Mouse (Mus musculus) heart, adult 2 months (tissue): ENCODE measurements around the gene Zbtb5. TPM values are rescaled to one million over a fixed set of nuclear protein-coding genes. Genes with fewer than 3 reads are reported as not detected.

ENCODE experiments used
- DNase-seq, 2 experiments: peaks; one replicate each; pipeline ENCODE4 v3.0.0; 2021
- H3K27ac ChIP-seq: fragments of 200-600 bp; 2 replicates; pipeline ENCODE4 v1.8.1; 2022
- H3K27me3 ChIP-seq: fragments of 200-500 bp; 2 replicates; pipeline ENCODE4 v1.6.1; 2012; ENCODE audit warnings: mild to moderate bottlenecking, low read length, inconsistent platforms, mixed read lengths; ENCODE audit not compliant: control insufficient read depth, insufficient read depth
- H3K36me3 ChIP-seq: fragments of 200-500 bp; 2 replicates; pipeline ENCODE4 v1.6.1; 2012; ENCODE audit warnings: low read length, inconsistent platforms; ENCODE audit not compliant: control insufficient read depth, insufficient read depth
- H3K4me1 ChIP-seq: fragments of 200-500 bp; 2 replicates; pipeline ENCODE4 v1.6.1; 2011; ENCODE audit warnings: low read length; ENCODE audit not compliant: control insufficient read depth, insufficient read depth
- H3K4me3 ChIP-seq: fragments of 200-600 bp; 2 replicates; pipeline ENCODE4 v1.8.1; 2022
- H3K79me2 ChIP-seq: fragments of 200-500 bp; replicated peaks from 2 replicates; pipeline ENCODE4 v1.6.1; 2012; ENCODE audit warnings: mild to moderate bottlenecking, inconsistent platforms, low read length, moderate library complexity, mixed read lengths; ENCODE audit not compliant: control insufficient read depth, insufficient read depth
- H3K9ac ChIP-seq: fragments of 200-500 bp; 2 replicates; pipeline ENCODE4 v1.6.1; 2012; ENCODE audit warnings: low read depth, mild to moderate bottlenecking, control low read depth, inconsistent platforms, low read length, mixed read lengths
- CTCF ChIP-seq: fragments of 200-600 bp; IDR thresholded peaks from 2 replicates; pipeline ENCODE4 v1.8.1; 2022; ENCODE audit warnings: antibody characterized with exemption, mild to moderate bottlenecking, moderate library complexity
- EP300 ChIP-seq: fragments of 200-500 bp; IDR thresholded peaks from 2 replicates; pipeline ENCODE4 v1.6.1; 2011; ENCODE audit warnings: low read depth, low read length, control low read depth; ENCODE audit not compliant: insufficient read depth
- POLR2A ChIP-seq: fragments of 200-500 bp; IDR thresholded peaks from 2 replicates; pipeline ENCODE4 v1.6.1; 2011; ENCODE audit warnings: mild to moderate bottlenecking, low read depth, low read length, control low read depth; ENCODE audit not compliant: insufficient read depth
- WGBS: fragments of 180-500 bp; shearing (Covaris S2); methylation state at CpG from one replicate; pipeline ENCODE4 v1.1.7; 2018; 5-methylcytosine and 5-hydroxymethylcytosine counted together
- intact Hi-C: fragments of 180-260 bp; cut with DNase I; formaldehyde crosslinking; loops from one replicate; pipeline ENCODE4 v1.15.1; 2025
- polyA plus RNA-seq: library from polyadenylated mRNA; depleted of rRNA; stranded (reverse); fragments of >200 nt; gene quantifications from 2 replicates; pipeline ENCODE4 v1.2.3, GENCODE M21; 2012
- total RNA-seq, 2 experiments: library from RNA; stranded (reverse); gene quantifications; 2 replicates each; pipeline ENCODE4 v1.2.3; 2021

The Zbtb5 gene
- total and polyA plus RNA-seq, 3 experiments, result 3.8 to 5.8 (median 5.4) TPM

GRCm38 (mm10) chr4:44979794-44980338, 32.3 kb downstream of the Zbtb5 start:
- Histone ChIP-seq H3K4me1 (peaks cover 7% of the 10 kb centered on the region), H3K79me2 (no peaks in the 10 kb centered on the region), H3K9ac (no peak overlapping the region), H3K4me3 (no peak overlapping the region), H3K27ac (no peak overlapping the region), H3K27me3 (no peaks in the 10 kb centered on the region), H3K36me3 (no peaks in the 10 kb centered on the region)
- intact Hi-C loops, result no loop called here
- TF ChIP-seq CTCF (no peak), EP300 (no peak), POLR2A (no peak)
- DNase-seq, result no peak
- WGBS, result 56% methylated on average over 7 of the region's 7 CpGs

- TF ChIP-seq EP300 (no peak), POLR2A (no peak), CTCF (no peak)
These were observed 34.0 kb downstream of the Zbtb5 start for GRCm38 (mm10) chr4:44978175-44978574.

GRCm38 (mm10) chr4:44976921-44977710, 35.1 kb downstream of the Zbtb5 start:
- 89% methylated on average over 10 of the region's 10 CpGs for WGBS
- no peak overlapping the region for H3K27ac ChIP-seq

More at GRCm38 (mm10) chr4:44978175-44978574, 34.0 kb downstream of the Zbtb5 start:
- H3K4me3 ChIP-seq, result no peak overlapping the region
- 78% methylated on average over 5 of the region's 5 CpGs for WGBS
- intact Hi-C loops, result no loop called here
- H3K9ac ChIP-seq, result no peak overlapping the region
- H3K4me1 ChIP-seq, result peaks cover 9% of the 10 kb centered on the region
- no peaks in the 10 kb centered on the region for H3K27me3 ChIP-seq
- DNase-seq, result no peak
- no peak overlapping the region for H3K27ac ChIP-seq
- no peaks in the 10 kb centered on the region for H3K36me3 ChIP-seq
- H3K79me2 ChIP-seq, result no peaks in the 10 kb centered on the region

GRCm38 (mm10) chr4:44976026-44976615, 36.1 kb downstream of the Zbtb5 start:
- intact Hi-C loops, result no loop called here
- TF ChIP-seq EP300 (no peak), POLR2A (no peak), CTCF (no peak)
- H3K4me3 ChIP-seq, result no peak overlapping the region
- H3K9ac ChIP-seq, result no peak overlapping the region
- H3K36me3 ChIP-seq, result no peaks in the 10 kb centered on the region
- DNase-seq, result no peak
- peaks cover 6% of the 10 kb centered on the region for H3K4me1 ChIP-seq
- WGBS, result 56% methylated on average over 6 of the region's 6 CpGs
- H3K27ac ChIP-seq, result no peak overlapping the region
- H3K79me2 ChIP-seq, result no peaks in the 10 kb centered on the region
- H3K27me3 ChIP-seq, result no peaks in the 10 kb centered on the region

More at GRCm38 (mm10) chr4:44976921-44977710, 35.1 kb downstream of the Zbtb5 start:
- TF ChIP-seq EP300 (no peak), POLR2A (no peak), CTCF (no peak)
- Histone ChIP-seq H3K4me1 (peaks cover 9% of the 10 kb centered on the region), H3K36me3 (no peaks in the 10 kb centered on the region), H3K79me2 (no peaks in the 10 kb centered on the region), H3K27me3 (no peaks in the 10 kb centered on the region), H3K9ac (no peak overlapping the region), H3K4me3 (no peak overlapping the region)
- intact Hi-C loops, result no loop called here
- DNase-seq, result no peak

- Histone ChIP-seq H3K79me2 (no peaks in the 10 kb centered on the region), H3K9ac (no peak overlapping the region), H3K4me1 (peaks cover 3% of the 10 kb centered on the region; the same call in 1 of the 2 replicates), H3K27me3 (no peaks in the 10 kb centered on the region), H3K36me3 (no peaks in the 10 kb centered on the region), H3K4me3 (no peak overlapping the region), H3K27ac (no peak overlapping the region)
- DNase-seq, result no peak
- WGBS, result 70% methylated on average over 8 of the region's 8 CpGs
- TF ChIP-seq EP300, result no peak
- TF ChIP-seq CTCF, result no peak
- TF ChIP-seq POLR2A, result no peak
- intact Hi-C loops, result loop anchor here (5.0 kb wide), 1 partner anchor 38 kb away; the partner anchor contains the start of gene Zbtb5
These were observed 37.9 kb downstream of the Zbtb5 start for GRCm38 (mm10) chr4:44974331-44974730.
